Mouse (Mus musculus) heart, adult 8-10 months (tissue): ENCODE data around the gene Serpinb12. TPM values are rescaled to one million over a fixed set of nuclear protein-coding genes. Genes with fewer than 3 reads are reported as not detected.
"Not testable (repeated sequence)": the region's sequence is repeated elsewhere in the genome, so short reads cannot be mapped to it uniquely, and the experiment has no call there.

Experiments
- DNase-seq: peaks from one replicate; pipeline ENCODE4 v3.0.0; 2022; ENCODE audit warnings: low spot score
- total RNA-seq, 4 experiments: library from RNA; stranded (reverse); gene quantifications; 2 replicates each; pipeline ENCODE4 v1.2.4; 2022

Serpinb12 gene
- total RNA-seq: not detected

- no peak for DNase-seq
These were observed at the start of gene Serpinb12 for GRCm38 (mm10) chr1:106934265-106934664. Gene Serpinb12, plus strand, starts transcription at chr1:106934449.

GRCm38 (mm10) chr1:106895142-106895541, 39.1 kb upstream of the Serpinb12 start:
- not testable (repeated sequence) for DNase-seq

DNA sequence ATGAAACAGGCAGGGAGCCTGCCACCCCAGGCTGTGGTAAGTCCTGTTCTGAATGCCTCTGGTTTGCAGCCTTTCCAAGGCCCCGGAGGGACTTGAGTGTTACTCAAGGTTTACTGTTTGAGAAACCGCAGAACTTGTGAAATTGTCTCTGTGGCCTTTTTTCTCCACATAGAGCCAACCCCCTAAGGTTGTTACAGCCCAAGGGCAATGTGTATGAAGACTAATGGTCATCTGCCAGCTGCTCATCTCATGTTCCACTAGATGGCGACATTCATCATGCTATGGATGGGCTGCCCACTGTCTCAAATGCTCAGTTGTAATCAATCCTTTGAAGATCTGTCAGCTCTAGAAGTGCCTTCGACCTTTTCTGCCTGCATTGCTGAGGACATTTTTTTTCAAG, 32.8 kb upstream of the Serpinb12 start:
- peak; percentile 9 for DNase-seq

DNA sequence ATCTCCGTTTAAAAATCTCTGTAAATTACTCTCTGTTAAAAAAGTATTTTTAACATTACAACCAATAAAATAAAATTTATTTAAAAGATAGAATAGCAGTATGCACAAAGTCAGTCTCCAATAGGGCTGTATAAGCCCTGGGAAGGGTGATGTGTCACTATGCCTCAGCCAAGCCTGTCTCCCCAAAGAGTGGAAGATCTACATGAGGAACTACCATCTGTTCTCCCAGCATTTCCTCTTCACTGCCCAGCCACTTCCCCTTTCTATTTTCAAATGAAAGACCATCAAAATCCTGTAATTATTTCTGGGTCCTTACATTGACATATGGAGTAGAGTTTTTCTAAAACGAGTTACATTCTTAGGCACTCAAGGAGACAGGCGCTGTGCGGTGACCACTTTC, 2.3 kb upstream of the Serpinb12 start:
- peak; percentile 16 for DNase-seq

GRCm38 (mm10) chr1:106933658-106934057, 591 bp upstream of the Serpinb12 start:
- peak; percentile 21 for DNase-seq

DNA sequence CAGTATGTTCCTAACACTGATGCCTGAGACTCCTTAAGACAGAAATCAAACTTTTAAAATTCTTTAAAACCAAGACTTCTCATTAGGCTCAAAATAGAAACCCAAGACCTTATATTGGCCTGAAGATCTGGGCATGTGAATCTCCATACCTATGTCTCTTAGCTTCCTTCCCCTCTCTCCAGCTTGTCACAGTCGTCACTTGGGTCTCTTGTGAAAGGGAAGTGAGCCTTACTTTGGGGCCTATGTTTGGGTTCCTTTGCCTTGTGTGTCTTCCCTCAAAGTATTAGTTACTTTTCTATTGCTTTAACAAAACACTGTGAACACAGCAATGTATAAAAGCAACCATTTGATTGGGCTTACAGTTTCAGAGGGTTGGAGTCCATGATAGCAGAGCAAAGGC, 13.0 kb downstream of the Serpinb12 start:
- no peak for DNase-seq

- DNase-seq: no peak
These were observed 25.7 kb downstream of the Serpinb12 start for GRCm38 (mm10) chr1:106959981-106960380.

DNA sequence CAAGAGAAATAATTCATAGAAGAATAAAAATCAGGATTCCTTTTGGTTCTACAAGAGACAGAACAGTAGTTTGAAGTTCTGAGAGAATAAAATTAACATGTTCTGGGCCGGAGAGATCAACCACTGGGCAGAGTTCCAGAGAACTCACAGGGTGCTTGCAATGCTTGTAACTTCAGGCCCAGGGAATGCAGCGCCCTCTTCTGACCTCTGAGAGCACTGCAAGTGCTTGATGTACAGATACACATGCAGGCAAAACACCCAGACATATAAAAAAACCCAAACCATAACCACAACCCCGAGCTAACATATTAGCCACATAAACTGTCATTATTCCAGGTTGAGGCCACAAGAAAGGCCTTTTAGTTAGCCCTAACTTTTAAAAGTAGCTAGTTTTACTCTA, 26.8 kb downstream of the Serpinb12 start:
- no peak for DNase-seq

DNA sequence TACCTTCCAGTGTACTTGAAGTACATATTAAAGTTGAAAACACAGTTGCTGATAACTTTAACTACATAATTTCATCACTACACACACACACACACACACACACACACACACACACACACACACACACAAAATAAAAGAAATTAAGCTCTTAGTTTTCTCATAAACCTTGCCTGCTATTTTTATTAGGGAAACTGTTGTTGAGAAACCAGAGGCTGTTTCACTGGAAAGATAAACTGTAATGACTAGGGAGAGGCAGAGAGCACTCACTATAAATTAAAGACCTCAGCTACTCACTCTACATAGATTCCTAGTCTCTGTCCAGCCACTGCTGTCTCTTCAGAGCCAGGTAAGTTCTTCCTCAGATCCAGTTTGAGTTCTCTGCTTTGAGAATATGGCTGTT, 46.4 kb downstream of the Serpinb12 start, which contains the start of gene Serpinb13:
TSS of gene Serpinb13 (plus strand) at position 301 of the 400 bp plus-strand sequence.
- no peak for DNase-seq

DNA sequence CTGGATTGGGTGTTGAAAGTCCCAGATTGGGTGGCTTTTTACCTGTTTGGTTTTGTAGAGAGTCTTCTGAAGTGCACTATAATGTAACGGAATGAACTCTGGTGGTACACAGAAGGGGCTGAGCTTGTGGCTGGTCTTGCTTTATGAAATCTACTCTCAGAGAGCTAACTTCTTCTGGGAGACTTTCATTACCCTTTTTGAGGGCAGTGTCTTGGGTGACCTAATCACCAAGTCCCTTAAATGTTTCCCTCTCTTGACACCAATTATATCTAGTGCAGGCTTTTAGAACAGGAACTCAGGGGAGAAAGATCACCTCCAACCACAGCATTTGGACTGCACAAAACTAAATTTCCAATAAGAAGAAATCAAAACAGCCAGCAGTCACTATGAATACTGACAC, 48.8 kb downstream of the Serpinb12 start:
- DNase-seq: no peak

GRCm38 (mm10) chr1:106983865-106984264, 49.6 kb downstream of the Serpinb12 start:
- DNase-seq: no peak

DNA sequence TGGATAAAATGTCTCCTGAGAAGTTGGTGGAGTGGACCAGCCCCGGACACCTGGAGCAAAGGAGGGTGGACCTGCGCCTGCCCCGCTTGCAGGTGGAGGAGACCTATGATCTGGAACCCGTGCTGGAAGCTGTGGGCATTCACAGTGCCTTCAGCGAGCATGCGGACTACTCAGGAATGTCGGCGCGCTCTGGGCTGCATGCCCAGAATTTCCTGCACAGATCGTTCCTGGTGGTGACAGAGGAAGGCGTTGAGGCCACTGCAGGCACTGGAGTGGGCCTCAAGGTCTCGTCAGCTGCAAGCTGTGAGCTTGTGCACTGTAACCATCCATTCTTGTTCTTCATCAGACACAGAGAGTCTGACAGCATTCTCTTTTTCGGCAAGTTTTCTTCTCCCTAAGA, 66.2 kb downstream of the Serpinb12 start:
- DNase-seq: peak; percentile 2

DNA sequence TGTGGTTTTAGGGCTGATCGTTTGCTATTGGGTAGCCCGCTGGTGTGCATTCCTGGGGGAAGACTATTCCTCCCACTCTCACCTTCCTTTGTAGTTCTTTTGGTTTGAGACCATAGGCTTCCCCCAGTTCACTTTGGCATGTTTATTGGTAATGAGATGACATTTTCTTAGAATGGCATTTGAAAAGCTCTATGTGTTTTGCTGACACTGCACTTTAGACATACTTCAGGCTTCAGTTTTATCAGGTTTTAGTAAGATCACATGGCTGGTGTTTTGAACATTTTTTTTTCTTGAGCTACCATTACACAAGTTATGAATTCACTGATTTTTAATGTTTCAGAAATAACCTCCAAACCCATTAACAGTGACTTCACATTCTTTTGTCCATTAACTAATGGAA, 67.5 kb downstream of the Serpinb12 start:
- no peak for DNase-seq

GRCm38 (mm10) chr1:107006316-107006715, 72.1 kb downstream of the Serpinb12 start:
- DNase-seq: no peak

Other genes starting within 250 kb of the Serpinb12 start
- gene Bcl2, start 220.2 kb upstream of the Serpinb12 start, total RNA-seq: 1 to 10 TPM; 3.7 to 5.4 (median 4.2) TPM
- gene Kdsr, start 174.7 kb upstream of the Serpinb12 start, total RNA-seq: 1 to 10 TPM; 4.3 to 7.5 (median 5.0) TPM
- gene Vps4b, start 137.7 kb upstream of the Serpinb12 start, total RNA-seq: 10 to 100 TPM; 25.6 to 34.9 (median 29.4) TPM
- gene Serpinb5, start 73.3 kb upstream of the Serpinb12 start, total RNA-seq: under 1 TPM in 1 of 4 experiments, not detected in 3; 0.28 TPM
- gene Serpinb13, start 46.5 kb downstream of the Serpinb12 start, total RNA-seq: not detected
- not detected for gene Serpinb3a, start 117.9 kb downstream of the Serpinb12 start, total RNA-seq
- gene Serpinb3d, start 149.1 kb downstream of the Serpinb12 start, total RNA-seq: not detected